Mouse (Mus musculus): ENCODE measurements around the gene Irf4. TPM values are rescaled to one million over a fixed set of nuclear protein-coding genes. Genes with fewer than 3 reads are reported as not detected.
A peak's percentile ranks its signal among the peaks of the same experiment; 100 is the strongest.

The Irf4 gene
- polyA plus RNA-seq, 1 experiment from 2014 or later: not detected

GRCm38 (mm10) chr13:30782419-30782818, 33.4 kb downstream of the Irf4 start:
- peaks cover 14% of the 10 kb centered on the region for H3K4me1 ChIP-seq
- H3K9me3 ChIP-seq (replicated peaks): no peaks in the 10 kb centered on the region
- H3K27me3 ChIP-seq (ENCODE audit: low read depth, poor library complexity, severe bottlenecking): no peaks in the 10 kb centered on the region
- WGBS: 44% methylated on average over 8 of the region's 8 CpGs
- no peaks in the 10 kb centered on the region for H3K36me3 ChIP-seq
- H3K27ac ChIP-seq: no peak overlapping the region
- no peak overlapping the region for H3K4me3 ChIP-seq
- peak; percentile 34 for DNase-seq (ENCODE audit: low spot score)

GRCm38 (mm10) chr13:30785423-30786040, 36.5 kb downstream of the Irf4 start:
- WGBS: 92% methylated on average over 4 of the region's 4 CpGs
- H3K4me1 ChIP-seq: peaks cover 14% of the 10 kb centered on the region
- no peak overlapping the region for H3K4me3 ChIP-seq
- H3K36me3 ChIP-seq: no peaks in the 10 kb centered on the region
- H3K27me3 ChIP-seq (ENCODE audit: low read depth, poor library complexity, severe bottlenecking): no peaks in the 10 kb centered on the region
- no peaks in the 10 kb centered on the region for H3K9me3 ChIP-seq (replicated peaks)
- no peak for DNase-seq (ENCODE audit: low spot score)
- no peak overlapping the region for H3K27ac ChIP-seq

- Histone ChIP-seq H3K4me3 (no peak overlapping the region), H3K4me1 (peaks cover 14% of the 10 kb centered on the region), H3K36me3 (no peaks in the 10 kb centered on the region), H3K27me3 (ENCODE audit: low read depth, poor library complexity, severe bottlenecking) (no peaks in the 10 kb centered on the region), H3K9me3 (replicated peaks) (no peaks in the 10 kb centered on the region), H3K27ac (no peak overlapping the region)
- no peak for DNase-seq (ENCODE audit: low spot score)
- WGBS: 80% methylated on average over 5 of the region's 5 CpGs
Measured at GRCm38 (mm10) chr13:30786235-30787035, 37.4 kb downstream of the Irf4 start.

- no peaks in the 10 kb centered on the region for H3K9me3 ChIP-seq (replicated peaks)
- WGBS: 88% methylated on average over 2 of the region's 2 CpGs
- peaks cover 11% of the 10 kb centered on the region for H3K4me1 ChIP-seq
- H3K27ac ChIP-seq: no peak overlapping the region
- no peak overlapping the region for H3K4me3 ChIP-seq
- DNase-seq (ENCODE audit: low spot score): no peak
- no peaks in the 10 kb centered on the region for H3K27me3 ChIP-seq (ENCODE audit: low read depth, poor library complexity, severe bottlenecking)
- H3K36me3 ChIP-seq: no peaks in the 10 kb centered on the region
Measured at GRCm38 (mm10) chr13:30787036-30787320, 38.0 kb downstream of the Irf4 start.

- DNase-seq (ENCODE audit: low spot score): no peak
- Histone ChIP-seq H3K9me3 (replicated peaks) (no peaks in the 10 kb centered on the region), H3K27ac (no peak overlapping the region), H3K4me3 (no peak overlapping the region), H3K4me1 (peaks cover 5% of the 10 kb centered on the region), H3K36me3 (no peaks in the 10 kb centered on the region), H3K27me3 (ENCODE audit: low read depth, poor library complexity, severe bottlenecking) (no peaks in the 10 kb centered on the region)
- 94% methylated on average over 2 of the region's 2 CpGs for WGBS
Measured at GRCm38 (mm10) chr13:30787556-30787955, 38.5 kb downstream of the Irf4 start.

GRCm38 (mm10) chr13:30787960-30788359, 38.9 kb downstream of the Irf4 start:
- 89% methylated on average over 4 of the region's 4 CpGs for WGBS
- no peak for DNase-seq (ENCODE audit: low spot score)

GRCm38 (mm10) chr13:30788421-30788820, 39.4 kb downstream of the Irf4 start:
- Histone ChIP-seq H3K27me3 (ENCODE audit: low read depth, poor library complexity, severe bottlenecking) (no peaks in the 10 kb centered on the region), H3K36me3 (no peaks in the 10 kb centered on the region), H3K4me1 (no peaks in the 10 kb centered on the region), H3K27ac (no peak overlapping the region), H3K9me3 (replicated peaks) (no peaks in the 10 kb centered on the region), H3K4me3 (no peak overlapping the region)
- WGBS: 80% methylated on average over 3 of the region's 3 CpGs
- no peak for DNase-seq (ENCODE audit: low spot score)

More at GRCm38 (mm10) chr13:30787960-30788359, 38.9 kb downstream of the Irf4 start:
- Histone ChIP-seq H3K36me3 (no peaks in the 10 kb centered on the region), H3K27ac (no peak overlapping the region), H3K4me1 (peaks cover 1% of the 10 kb centered on the region), H3K27me3 (ENCODE audit: low read depth, poor library complexity, severe bottlenecking) (no peaks in the 10 kb centered on the region), H3K4me3 (no peak overlapping the region), H3K9me3 (replicated peaks) (no peaks in the 10 kb centered on the region)

GRCm38 (mm10) chr13:30790016-30790415, 41.0 kb downstream of the Irf4 start:
- WGBS: 77% methylated on average over 5 of the region's 5 CpGs
- Histone ChIP-seq H3K27me3 (ENCODE audit: low read depth, poor library complexity, severe bottlenecking) (no peaks in the 10 kb centered on the region), H3K36me3 (no peaks in the 10 kb centered on the region), H3K4me3 (no peak overlapping the region), H3K27ac (no peak overlapping the region), H3K4me1 (no peaks in the 10 kb centered on the region), H3K9me3 (replicated peaks) (no peaks in the 10 kb centered on the region)
- no peak for DNase-seq (ENCODE audit: low spot score)

- WGBS: 86% methylated on average over 9 of the region's 9 CpGs
- no peak overlapping the region for H3K27ac ChIP-seq
Measured at GRCm38 (mm10) chr13:30792308-30792707, 43.3 kb downstream of the Irf4 start.

GRCm38 (mm10) chr13:30792741-30793140, 43.7 kb downstream of the Irf4 start:
- no peaks in the 10 kb centered on the region for H3K36me3 ChIP-seq
- H3K27ac ChIP-seq: no peak overlapping the region
- no peak overlapping the region for H3K4me3 ChIP-seq
- DNase-seq (ENCODE audit: low spot score): no peak
- WGBS: 90% methylated on average over 3 of the region's 3 CpGs
- H3K27me3 ChIP-seq (ENCODE audit: low read depth, poor library complexity, severe bottlenecking): no peaks in the 10 kb centered on the region
- H3K4me1 ChIP-seq: no peaks in the 10 kb centered on the region
- no peaks in the 10 kb centered on the region for H3K9me3 ChIP-seq (replicated peaks)

More at GRCm38 (mm10) chr13:30792308-30792707, 43.3 kb downstream of the Irf4 start:
- no peaks in the 10 kb centered on the region for H3K4me1 ChIP-seq
- H3K27me3 ChIP-seq (ENCODE audit: low read depth, poor library complexity, severe bottlenecking): no peaks in the 10 kb centered on the region
- no peak for DNase-seq (ENCODE audit: low spot score)
- no peak overlapping the region for H3K4me3 ChIP-seq
- no peaks in the 10 kb centered on the region for H3K36me3 ChIP-seq
- no peaks in the 10 kb centered on the region for H3K9me3 ChIP-seq (replicated peaks)

GRCm38 (mm10) chr13:30793196-30793595, 44.2 kb downstream of the Irf4 start:
- 89% methylated on average over 4 of the region's 4 CpGs for WGBS
- no peaks in the 10 kb centered on the region for H3K4me1 ChIP-seq
- no peaks in the 10 kb centered on the region for H3K36me3 ChIP-seq
- no peak overlapping the region for H3K27ac ChIP-seq
- H3K4me3 ChIP-seq: no peak overlapping the region
- H3K27me3 ChIP-seq (ENCODE audit: low read depth, poor library complexity, severe bottlenecking): no peaks in the 10 kb centered on the region
- no peak for DNase-seq (ENCODE audit: low spot score)
- no peaks in the 10 kb centered on the region for H3K9me3 ChIP-seq (replicated peaks)

GRCm38 (mm10) chr13:30793616-30794015, 44.6 kb downstream of the Irf4 start:
- no peak overlapping the region for H3K4me3 ChIP-seq
- H3K4me1 ChIP-seq: no peaks in the 10 kb centered on the region
- DNase-seq (ENCODE audit: low spot score): no peak
- H3K36me3 ChIP-seq: no peaks in the 10 kb centered on the region
- H3K9me3 ChIP-seq (replicated peaks): no peaks in the 10 kb centered on the region
- 91% methylated on average over 5 of the region's 5 CpGs for WGBS
- no peak overlapping the region for H3K27ac ChIP-seq
- H3K27me3 ChIP-seq (ENCODE audit: low read depth, poor library complexity, severe bottlenecking): no peaks in the 10 kb centered on the region

GRCm38 (mm10) chr13:30795960-30796359, 46.9 kb downstream of the Irf4 start:
- H3K9me3 ChIP-seq (replicated peaks): no peaks in the 10 kb centered on the region
- H3K27me3 ChIP-seq (ENCODE audit: low read depth, poor library complexity, severe bottlenecking): no peaks in the 10 kb centered on the region
- no peak for DNase-seq (ENCODE audit: low spot score)
- WGBS: 83% methylated on average over 4 of the region's 4 CpGs
- no peaks in the 10 kb centered on the region for H3K36me3 ChIP-seq
- no peaks in the 10 kb centered on the region for H3K4me1 ChIP-seq
- H3K4me3 ChIP-seq: no peak overlapping the region
- no peak overlapping the region for H3K27ac ChIP-seq
